Mouse (Mus musculus): ENCODE measurements around the gene Bbs9.

DNA sequence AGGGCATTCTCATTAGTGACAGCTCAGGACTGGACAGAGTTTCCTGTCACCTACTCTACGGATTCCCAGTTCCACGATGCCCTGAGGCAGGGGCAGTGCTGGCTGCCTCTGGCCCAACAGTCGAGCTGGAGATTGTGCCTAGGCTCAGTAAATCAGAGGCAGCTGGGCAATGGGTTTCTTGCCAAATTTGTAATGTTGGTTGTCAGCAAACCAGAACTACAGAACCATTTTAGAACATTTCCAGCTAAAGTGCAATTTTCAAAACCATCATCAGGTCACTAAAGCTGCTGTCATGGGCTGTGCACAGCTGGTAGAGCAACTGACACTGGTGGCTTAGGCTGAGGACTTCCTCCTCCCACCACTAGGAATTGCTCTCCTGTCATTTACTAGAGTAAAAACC is 292.3 kb downstream of the Bbs9 start:
- TF ChIP-seq CTCF (IDR thresholded peaks at IDR 0.05; ENCODE audit: control insufficient read depth, insufficient read depth, low read length), result no peak
- TF ChIP-seq POLR2A (IDR thresholded peaks at IDR 0.05; ENCODE audit: borderline replicate concordance, control insufficient read depth, low read depth, low read length), result no peak
